Mouse (Mus musculus) CH12.LX (cell line): Measurements from ENCODE around the gene Gm21698.
"Not testable (repeated sequence)": the region's sequence is repeated elsewhere in the genome, so short reads cannot be mapped to it uniquely, and the experiment has no call there.

Experiments
- CHD1 ChIP-seq: IDR thresholded peaks from 2 replicates; pipeline ENCODE4 v1.6.1; 2012; ENCODE audit warnings: low read depth, low read length, improper control_type of control experiment, inconsistent platforms
- CTCF ChIP-seq, 2 experiments: IDR thresholded peaks in 1 of 2; conservative IDR thresholded peaks in 1 of 2; 2 replicates each; pipeline ENCODE4 v1.5.1; 2011 to 2012; ENCODE audit warnings: low read depth in 2 of 2, low read length in 2 of 2, improper control_type of control experiment in 1 of 2, inconsistent platforms in 1 of 2, mild to moderate bottlenecking in 1 of 2, moderate library complexity in 1 of 2
- EP300 ChIP-seq: IDR thresholded peaks from 2 replicates; pipeline ENCODE4 v1.6.1; 2011; ENCODE audit warnings: low read length, improper control_type of control experiment
- HCFC1 ChIP-seq: IDR thresholded peaks from 2 replicates; pipeline ENCODE4 v1.6.1; 2012; ENCODE audit warnings: low read depth, mild to moderate bottlenecking, inconsistent platforms, low read length, improper control_type of control experiment
- MAX ChIP-seq: IDR thresholded peaks from 2 replicates; pipeline ENCODE4 v1.6.1; 2011; ENCODE audit warnings: low read length, improper control_type of control experiment
- MXI1 ChIP-seq: IDR thresholded peaks from 2 replicates; pipeline ENCODE4 v1.6.1; 2011; ENCODE audit warnings: mild to moderate bottlenecking, low read depth, low read length, improper control_type of control experiment
- MYC ChIP-seq: IDR thresholded peaks from 2 replicates; pipeline ENCODE4 v1.6.1; 2011; ENCODE audit warnings: low read depth, mild to moderate bottlenecking, improper control_type of control experiment, low read length
- POLR2A ChIP-seq: IDR thresholded peaks from 2 replicates; pipeline ENCODE4 v1.6.1; 2011; ENCODE audit warnings: low read depth, mild to moderate bottlenecking, improper control_type of control experiment, low read length
- ZC3H11A ChIP-seq: IDR thresholded peaks from 2 replicates; pipeline ENCODE4 v1.6.1; 2012; ENCODE audit warnings: low read depth, mild to moderate bottlenecking, inconsistent platforms, low read length, improper control_type of control experiment
- ZKSCAN1 ChIP-seq: IDR thresholded peaks from 2 replicates; pipeline ENCODE4 v1.6.1; 2012; ENCODE audit warnings: low read depth, inconsistent platforms, low read length, improper control_type of control experiment, borderline replicate concordance

- not testable (repeated sequence) for TF ChIP-seq CTCF (conservative IDR thresholded peaks at IDR 0.05 in 1 of 2, IDR thresholded peaks at IDR 0.05 in 1 of 2; ENCODE audit: low read depth in 2 of 2, low read length in 2 of 2); POLR2A; MAX; EP300; HCFC1; ZKSCAN1; MXI1; MYC; CHD1; ZC3H11A
Measured at GRCm38 (mm10) chr5:25972563-25972962, 15.9 kb downstream of the Gm21698 start, which contains the start of gene Gm21680.
